ENCODE assay signal across 27 mouse cellular contexts in genomic region chr1:97908736-97909135, GRCm38 (mm10).
"Had no signal": no experiment of that assay in that cellular context is flagged by ENCODE, and none has a peak within 500 bp of the region (broad histone marks: within the 10 kb centered on the region; RNA-seq: fewer than 3 reads in every experiment).

No protein-coding gene starts in this region.

- H3K4me3 ChIP-seq: embryonic facial prominence, embryonic 10.5 days; embryonic facial prominence, embryonic 12.5 days; embryonic facial prominence, embryonic 13.5 days; embryonic facial prominence, embryonic 15.5 days; erythroblast, embryonic 14.5 days; forebrain, embryonic 10.5 days; forebrain, embryonic 12.5 days; forebrain, embryonic 13.5 days; forebrain, embryonic 15.5 days; gastrocnemius, adult 2 months; heart, adult 2 months had no signal

- H3K9me3 ChIP-seq: embryonic facial prominence, embryonic 10.5 days; embryonic facial prominence, embryonic 12.5 days; embryonic facial prominence, embryonic 13.5 days; embryonic facial prominence, embryonic 15.5 days; forebrain, embryonic 10.5 days; forebrain, embryonic 12.5 days; forebrain, embryonic 13.5 days; forebrain, embryonic 15.5 days had no signal

- H3K27me3 ChIP-seq: embryonic facial prominence, embryonic 12.5 days; embryonic facial prominence, embryonic 13.5 days; embryonic facial prominence, embryonic 15.5 days; forebrain, embryonic 12.5 days; forebrain, embryonic 13.5 days; forebrain, embryonic 15.5 days had no signal

- DNase-seq: cerebellum, adult 2 months; cerebellum, adult 8-10 months; cerebellum, adult 9-10 months; cerebellum, adult 9-11 months; cerebellum, postnatal 10 days; cerebellum, postnatal 14 days; cerebellum, postnatal 25 days; cerebellum, postnatal 36 days; embryo, embryonic 11 days; forebrain, postnatal 0 days; gastrocnemius, adult 2 months; gastrocnemius, postnatal 10 days; gastrocnemius, postnatal 14 days; gastrocnemius, postnatal 25 days; gastrocnemius, postnatal 36 days; heart, adult 2 months had no signal

- H3K27ac ChIP-seq: embryonic facial prominence, embryonic 10.5 days; embryonic facial prominence, embryonic 12.5 days; embryonic facial prominence, embryonic 13.5 days; embryonic facial prominence, embryonic 15.5 days; forebrain, embryonic 10.5 days; forebrain, embryonic 12.5 days; forebrain, embryonic 13.5 days; forebrain, embryonic 15.5 days; gastrocnemius, adult 2 months; heart, adult 2 months had no signal

- H3K4me1 ChIP-seq: embryonic facial prominence, embryonic 10.5 days; embryonic facial prominence, embryonic 12.5 days; embryonic facial prominence, embryonic 13.5 days; embryonic facial prominence, embryonic 15.5 days; forebrain, embryonic 10.5 days; forebrain, embryonic 12.5 days; forebrain, embryonic 13.5 days; forebrain, embryonic 15.5 days had no signal

- H3K36me3 ChIP-seq: embryonic facial prominence, embryonic 10.5 days; embryonic facial prominence, embryonic 12.5 days; embryonic facial prominence, embryonic 13.5 days; embryonic facial prominence, embryonic 15.5 days; forebrain, embryonic 10.5 days; forebrain, embryonic 12.5 days had no signal

- H3K9ac ChIP-seq: embryonic facial prominence, embryonic 12.5 days; embryonic facial prominence, embryonic 13.5 days; embryonic facial prominence, embryonic 15.5 days; forebrain, embryonic 12.5 days; forebrain, embryonic 13.5 days; forebrain, embryonic 15.5 days; forebrain, postnatal 0 days had no signal

- H3K4me2 ChIP-seq: embryonic facial prominence, embryonic 12.5 days; embryonic facial prominence, embryonic 13.5 days; embryonic facial prominence, embryonic 15.5 days; forebrain, embryonic 12.5 days; forebrain, embryonic 13.5 days; forebrain, embryonic 15.5 days had no signal

- ATAC-seq: forebrain, embryonic 13.5 days; forebrain, embryonic 14.5 days; forebrain, embryonic 15.5 days; forebrain, embryonic 16.5 days; forebrain, postnatal 0 days had no signal
